ENCODE assay signal across 12 mouse cellular contexts in genomic region chr16:60941767-60942166, GRCm38 (mm10).
A peak's percentile ranks its signal among the peaks of the same experiment; 100 is the strongest.
DNase-seq lines count a peak whose midpoint lies in the region; TF ChIP-seq lines count a peak whose summit lies in the region.
"Had no signal": no experiment of that assay in that cellular context is flagged by ENCODE, and none has a peak within 500 bp of the region (broad histone marks: within the 10 kb centered on the region; RNA-seq: fewer than 3 reads in every experiment).

No protein-coding gene starts in this region.

- TF ChIP-seq POLR2A in embryonic fibroblast, embryonic 13.5 days (IDR thresholded peaks at IDR 0.05; ENCODE audit: low read depth, low read length), result no peak

- no peak overlapping the region for H3K4me3 ChIP-seq in embryonic fibroblast, embryonic 13.5 days (ENCODE audit: insufficient read depth, low read length)
- H3K4me3 ChIP-seq: forebrain, embryonic 10.5 days; heart, embryonic 10.5 days; midbrain, embryonic 12.5 days had no signal

- peak; percentile 19; the same call in 1 of the 2 replicates for TF ChIP-seq CTCF in embryonic fibroblast, embryonic 13.5 days (IDR thresholded peaks at IDR 0.05; ENCODE audit: borderline replicate concordance, insufficient read depth, low read length)

- no peaks in the 10 kb centered on the region for H3K4me1 ChIP-seq in embryonic fibroblast, embryonic 13.5 days (ENCODE audit: control insufficient read depth, insufficient read depth, low read length)
- H3K4me1 ChIP-seq: forebrain, embryonic 10.5 days; heart, embryonic 10.5 days; midbrain, embryonic 12.5 days had no signal

- H3K27ac ChIP-seq in embryonic fibroblast, embryonic 13.5 days (ENCODE audit: insufficient read depth, low read length), result no peak overlapping the region
- H3K27ac ChIP-seq: forebrain, embryonic 10.5 days; heart, embryonic 10.5 days; midbrain, embryonic 12.5 days had no signal

- peak; percentile 46 for DNase-seq in adrenal gland, postnatal 10 days
- DNase-seq in adrenal gland, postnatal 4 days (ENCODE audit: low spot score in 2 of 2), result no peak
- peak; percentile 3 to 5 for DNase-seq in kidney, postnatal 4 days
- DNase-seq in kidney, adult 18-20 months, result no peak
- peak; percentile 23 for DNase-seq in NIH3T3 (ENCODE audit: low read depth)
- DNase-seq in lung, postnatal 25 days (ENCODE audit: low spot score), result no peak
- DNase-seq in urinary bladder, postnatal 25 days (ENCODE audit: low spot score), result no peak
- DNase-seq: B cell, adult 2 months had no signal

Comparison
In these comparisons a context has a peak if more than half of its experiments do, and no peak if none do; other contexts are left out.
1. DNase-seq: peak in adrenal gland, postnatal 10 days (single experiment), kidney, postnatal 4 days (2 of 2) and NIH3T3 (single experiment); none in adrenal gland, postnatal 4 days (0 of 2), kidney, adult 18-20 months (single experiment), lung, postnatal 25 days (single experiment) and urinary bladder, postnatal 25 days (single experiment).